Mouse (Mus musculus): ENCODE results near the gene Antxr2. TPM values are rescaled to one million over a fixed set of nuclear protein-coding genes. Genes with fewer than 3 reads are reported as not detected.

Gene Antxr2
- total and polyA plus RNA-seq, 3 experiments, result 4.3 to 5.0 TPM; not detected in 1

DNA sequence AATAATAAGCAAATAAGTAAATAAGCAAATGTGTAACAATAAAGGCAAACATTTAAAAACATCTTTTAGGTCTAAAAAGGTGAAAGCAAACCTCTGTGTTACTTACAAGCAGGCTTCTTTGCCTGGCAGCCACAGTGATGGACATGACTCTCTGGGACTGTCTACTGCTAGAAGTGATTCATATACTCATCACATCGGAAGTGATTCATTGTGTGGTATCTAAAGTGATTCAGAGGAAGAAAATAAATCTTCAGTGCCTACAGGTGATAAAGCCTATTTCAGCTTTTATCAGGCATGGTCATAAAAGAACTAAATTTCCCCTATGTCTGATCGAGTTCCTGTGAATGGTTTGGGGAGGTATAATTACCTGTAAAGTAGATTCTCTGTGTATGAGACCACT lies 4.1 kb upstream of the Antxr2 start:
- Histone ChIP-seq H3K4me1 (ENCODE audit: control insufficient read depth in 1 of 2, insufficient read depth in 2 of 2, low read length in 2 of 2) (peaks cover 2 to 7% of the 10 kb centered on the region in 2 experiments; a peak in 2 of 4 replicates), H3K27me3 (ENCODE audit: control insufficient read depth in 1 of 2, insufficient read depth in 2 of 2, low read length in 2 of 2) (no peaks in the 10 kb centered on the region; a peak in 2 of 4 replicates), H3K79me2 (ENCODE audit: control insufficient read depth, insufficient read depth, low read length, poor library complexity) (peaks cover 6% of the 10 kb centered on the region), H3K9ac (ENCODE audit: control insufficient read depth, low read depth, low read length, poor library complexity, severe bottlenecking) (no peak overlapping the region), H3K36me3 (ENCODE audit: control insufficient read depth in 1 of 2, insufficient read depth in 2 of 2, low read length in 2 of 2) (peaks cover 0 to 4% of the 10 kb centered on the region in 2 experiments; a peak in 2 of 4 replicates), H3K4me3 (ENCODE audit: control insufficient read depth in 1 of 2, insufficient read depth in 1 of 2, low read depth in 2 of 2, low read length in 2 of 2) (no peak overlapping the region), H3K27ac (ENCODE audit: control insufficient read depth, low read depth, low read length) (no peak overlapping the region), H3K9me3 (replicated peaks; ENCODE audit: insufficient read depth, low read length) (no peaks in the 10 kb centered on the region)
- no peak for TF ChIP-seq RAD21 (IDR thresholded peaks at IDR 0.05; ENCODE audit: low read depth, low read length)
- TF ChIP-seq TBP (IDR thresholded peaks at IDR 0.05; ENCODE audit: low read depth, low read length), result no peak
- TF ChIP-seq RCOR1 (IDR thresholded peaks at IDR 0.05; ENCODE audit: low read depth, low read length), result peak; percentile 30; the same call in 1 of the 2 replicates
- DNase-seq (ENCODE audit: low read depth, low spot score), result no peak

DNA sequence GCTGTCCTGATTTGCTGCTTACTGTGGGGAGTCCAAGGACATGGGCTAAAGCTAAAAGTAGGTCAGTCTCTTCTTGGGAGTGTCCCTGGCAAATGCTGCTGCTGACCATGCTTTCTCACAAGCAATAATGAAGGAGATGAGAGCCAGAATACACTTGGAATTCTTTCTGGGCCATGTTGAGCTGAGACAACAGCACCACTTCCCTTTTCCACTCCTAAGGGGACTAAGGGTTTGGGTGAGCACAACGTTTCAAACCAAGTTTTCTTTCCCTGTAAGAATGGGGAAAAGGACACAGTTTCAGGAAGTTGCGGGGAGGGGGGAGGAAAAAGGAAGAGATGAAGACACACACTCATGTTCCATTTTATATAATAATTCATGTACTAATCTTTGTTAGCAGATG lies 3.4 kb upstream of the Antxr2 start:
- H3K9ac ChIP-seq (ENCODE audit: control insufficient read depth, low read depth, low read length, poor library complexity, severe bottlenecking), result no peak overlapping the region
- H3K4me3 ChIP-seq (ENCODE audit: control insufficient read depth in 1 of 2, insufficient read depth in 1 of 2, low read depth in 2 of 2, low read length in 2 of 2), result no peak overlapping the region
- peak; percentile 11 for DNase-seq (ENCODE audit: low read depth, low spot score)
- no peaks in the 10 kb centered on the region for H3K9me3 ChIP-seq (replicated peaks; ENCODE audit: insufficient read depth, low read length)
- peaks cover 0 to 6% of the 10 kb centered on the region in 2 experiments; a peak in 2 of 4 replicates for H3K36me3 ChIP-seq (ENCODE audit: control insufficient read depth in 1 of 2, insufficient read depth in 2 of 2, low read length in 2 of 2)
- peaks cover 2 to 10% of the 10 kb centered on the region in 2 experiments; a peak in 3 of 4 replicates for H3K4me1 ChIP-seq (ENCODE audit: control insufficient read depth in 1 of 2, insufficient read depth in 2 of 2, low read length in 2 of 2)
- H3K27me3 ChIP-seq (ENCODE audit: control insufficient read depth in 1 of 2, insufficient read depth in 2 of 2, low read length in 2 of 2), result no peaks in the 10 kb centered on the region; a peak in 2 of 4 replicates
- no peak for TF ChIP-seq MYB (IDR thresholded peaks at IDR 0.05; ENCODE audit: low read depth, low read length)
- no peak for TF ChIP-seq ELF1 (IDR thresholded peaks at IDR 0.05; ENCODE audit: low read depth, low read length)
- TF ChIP-seq UBTF (IDR thresholded peaks at IDR 0.05; ENCODE audit: borderline replicate concordance, insufficient read depth, low read depth, low read length), result no peak
- no peak for TF ChIP-seq TCF12 (IDR thresholded peaks at IDR 0.05; ENCODE audit: low read depth, low read length)
- no peak for TF ChIP-seq MAFK (IDR thresholded peaks at IDR 0.05; ENCODE audit: borderline replicate concordance, low read depth, low read length)
- no peak for TF ChIP-seq NRF1 (IDR thresholded peaks at IDR 0.05; ENCODE audit: insufficient read depth, low read depth, low read length, poor library complexity, severe bottlenecking)
- no peak for TF ChIP-seq ZC3H11A (IDR thresholded peaks at IDR 0.05; ENCODE audit: low read depth, low read length)
- no peak for TF ChIP-seq POLR2AphosphoS5 (IDR thresholded peaks at IDR 0.05; ENCODE audit: borderline replicate concordance, low read depth, low read length)
- TF ChIP-seq USF1 (IDR thresholded peaks at IDR 0.05; ENCODE audit: low read depth, low read length), result no peak
- no peak for TF ChIP-seq CHD2 (IDR thresholded peaks at IDR 0.05; ENCODE audit: low read length)
- TF ChIP-seq BHLHE40 (IDR thresholded peaks at IDR 0.05; ENCODE audit: borderline replicate concordance, low read depth, low read length), result no peak
- TF ChIP-seq TAL1 (IDR thresholded peaks at IDR 0.05; ENCODE audit: low read length), result no peak
- peaks cover 6% of the 10 kb centered on the region for H3K79me2 ChIP-seq (ENCODE audit: control insufficient read depth, insufficient read depth, low read length, poor library complexity)
- H3K27ac ChIP-seq (ENCODE audit: control insufficient read depth, low read depth, low read length), result no peak overlapping the region
